Mouse (Mus musculus) retina, postnatal 7 days (tissue): Measurements from ENCODE around the gene Nova2.

Source experiments
- DNase-seq: peaks from one replicate; pipeline ENCODE4 v3.0.0-alpha.2; 2012; ENCODE audit warnings: low read depth, low spot score

Nova2 gene

DNA sequence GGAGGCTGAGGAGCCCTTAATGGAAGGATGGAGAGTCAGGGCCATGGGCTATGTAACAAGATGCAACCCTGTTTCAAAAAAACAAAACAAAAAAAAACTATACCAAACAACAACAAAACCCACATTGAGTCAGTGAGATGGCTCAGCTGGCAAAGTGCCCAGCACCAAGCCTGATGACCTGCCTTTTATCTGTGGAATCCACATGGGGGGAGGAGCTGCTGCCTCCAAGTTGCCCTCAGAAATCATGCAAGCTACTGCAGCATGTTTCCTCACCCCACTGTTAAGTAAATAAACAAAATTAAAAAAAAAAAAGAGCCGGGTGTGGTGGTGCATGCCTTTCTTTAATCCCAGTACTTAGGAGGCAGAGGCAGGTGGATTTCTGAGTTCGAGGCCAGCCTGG lies 60.8 kb downstream of the Nova2 start:
- no peak for DNase-seq

GRCm38 (mm10) chr7:18987100-18987499 lies 61.4 kb downstream of the Nova2 start, which contains the start of gene Nanos2:
Gene Nanos2 (plus strand): TSS chr7:18987400.
- DNase-seq: no peak

GRCm38 (mm10) chr7:18987747-18988146 lies 62.1 kb downstream of the Nova2 start:
- DNase-seq: no peak

DNA sequence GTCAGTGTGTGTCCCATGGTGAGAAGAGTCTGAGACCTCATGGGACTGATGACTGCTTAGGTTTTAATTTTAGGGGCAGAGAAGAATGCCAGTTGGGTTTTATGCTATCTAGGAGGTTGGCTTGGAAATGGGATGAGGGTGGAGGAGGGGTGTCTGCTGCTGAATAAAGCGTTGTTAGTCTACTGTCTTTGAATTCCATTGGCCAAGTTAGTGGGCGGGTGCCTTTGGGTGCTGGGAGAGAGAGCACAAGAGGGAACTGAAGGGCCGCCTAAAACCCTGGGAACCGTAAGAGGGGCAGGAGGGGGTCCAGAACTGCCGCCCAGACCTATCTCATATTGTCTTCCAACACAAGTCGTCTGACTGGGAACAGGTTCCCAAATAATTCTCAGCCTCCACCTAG lies 63.1 kb downstream of the Nova2 start:
- no peak for DNase-seq

- no peak for DNase-seq
Measured at GRCm38 (mm10) chr7:18989995-18990394, 64.3 kb downstream of the Nova2 start.

DNA sequence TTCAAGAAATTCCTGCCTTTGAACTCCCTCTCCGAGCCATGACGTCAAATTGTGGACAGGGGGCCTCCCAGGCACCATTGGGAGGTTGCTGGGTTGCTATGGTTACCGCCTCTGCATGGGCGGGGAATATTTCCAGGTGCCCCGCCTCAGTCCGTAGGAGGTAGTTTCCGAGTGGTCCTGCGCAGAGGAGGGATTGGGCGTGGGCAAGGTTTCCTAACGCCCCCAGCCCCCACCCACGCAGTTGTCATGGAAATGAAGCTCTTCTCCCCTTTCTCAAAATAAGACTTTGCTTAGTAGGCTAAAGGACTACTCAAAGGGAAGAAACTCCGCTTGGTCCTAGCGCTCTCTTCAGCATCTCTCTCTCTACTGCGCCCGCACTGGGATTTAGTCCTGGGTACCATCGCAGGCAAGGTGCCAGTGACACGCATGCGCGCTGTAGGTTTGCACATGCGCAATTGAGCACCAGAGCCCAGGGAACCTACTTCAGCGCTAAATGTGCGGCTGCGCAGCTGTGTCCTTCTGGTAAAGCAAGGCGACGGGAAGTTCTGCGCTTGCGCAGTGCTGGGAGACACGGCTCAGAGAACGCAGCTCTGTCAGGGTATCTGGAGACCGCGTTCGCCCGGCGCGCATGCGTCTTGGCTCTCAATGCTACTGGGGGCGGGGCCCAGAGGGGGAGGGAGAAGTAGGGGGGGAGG lies 65.1 kb downstream of the Nova2 start, which contains the start of gene Mypop:
Gene Mypop (plus strand): TSS at position 645 of the 695 bp plus-strand sequence.
- peak; percentile 100 for DNase-seq

GRCm38 (mm10) chr7:18991660-18992293 lies 66.1 kb downstream of the Nova2 start:
- no peak for DNase-seq

- no peak for DNase-seq
Measured at GRCm38 (mm10) chr7:18992294-18992675, 66.6 kb downstream of the Nova2 start.

GRCm38 (mm10) chr7:18993036-18993435 lies 67.3 kb downstream of the Nova2 start:
- DNase-seq: no peak

- DNase-seq: no peak
Measured at GRCm38 (mm10) chr7:18998835-18999234, 73.1 kb downstream of the Nova2 start.

GRCm38 (mm10) chr7:19000421-19000820 lies 74.7 kb downstream of the Nova2 start:
- DNase-seq: no peak

- no peak for DNase-seq
Measured at GRCm38 (mm10) chr7:19001066-19001806, 75.5 kb downstream of the Nova2 start.

GRCm38 (mm10) chr7:19001807-19002085 lies 76.1 kb downstream of the Nova2 start:
- no peak for DNase-seq

GRCm38 (mm10) chr7:19002115-19002514 lies 76.4 kb downstream of the Nova2 start:
- no peak for DNase-seq

GRCm38 (mm10) chr7:19002848-19003498 lies 77.3 kb downstream of the Nova2 start:
- DNase-seq: peak; percentile 80

- DNase-seq: peak; percentile 93
Measured at GRCm38 (mm10) chr7:19003902-19004630, 78.4 kb downstream of the Nova2 start, which contains the start of gene Irf2bp1. Gene Irf2bp1 (plus strand): TSS chr7:19004044.

DNA sequence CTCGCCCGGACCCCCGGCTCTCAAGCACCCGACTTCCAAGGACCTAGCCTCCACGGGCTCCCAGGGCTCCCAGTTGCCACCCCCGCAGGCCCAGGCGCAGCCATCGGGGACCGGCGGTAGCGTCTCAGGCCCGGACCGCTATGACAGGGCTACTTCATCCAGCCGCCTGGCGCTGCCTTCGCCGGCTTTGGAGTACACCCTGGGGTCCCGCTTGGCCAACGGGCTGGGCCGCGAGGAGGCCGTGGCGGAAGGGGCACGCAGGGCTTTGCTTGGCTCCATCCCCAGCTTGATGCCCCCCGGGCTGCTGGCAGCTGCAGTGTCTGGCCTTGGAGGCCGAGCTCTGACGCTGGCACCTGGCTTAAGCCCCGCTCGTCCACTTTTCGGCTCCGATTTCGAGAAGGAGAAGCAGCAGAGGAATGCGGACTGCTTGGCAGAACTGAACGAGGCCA lies 79.0 kb downstream of the Nova2 start:
- DNase-seq: no peak

DNA sequence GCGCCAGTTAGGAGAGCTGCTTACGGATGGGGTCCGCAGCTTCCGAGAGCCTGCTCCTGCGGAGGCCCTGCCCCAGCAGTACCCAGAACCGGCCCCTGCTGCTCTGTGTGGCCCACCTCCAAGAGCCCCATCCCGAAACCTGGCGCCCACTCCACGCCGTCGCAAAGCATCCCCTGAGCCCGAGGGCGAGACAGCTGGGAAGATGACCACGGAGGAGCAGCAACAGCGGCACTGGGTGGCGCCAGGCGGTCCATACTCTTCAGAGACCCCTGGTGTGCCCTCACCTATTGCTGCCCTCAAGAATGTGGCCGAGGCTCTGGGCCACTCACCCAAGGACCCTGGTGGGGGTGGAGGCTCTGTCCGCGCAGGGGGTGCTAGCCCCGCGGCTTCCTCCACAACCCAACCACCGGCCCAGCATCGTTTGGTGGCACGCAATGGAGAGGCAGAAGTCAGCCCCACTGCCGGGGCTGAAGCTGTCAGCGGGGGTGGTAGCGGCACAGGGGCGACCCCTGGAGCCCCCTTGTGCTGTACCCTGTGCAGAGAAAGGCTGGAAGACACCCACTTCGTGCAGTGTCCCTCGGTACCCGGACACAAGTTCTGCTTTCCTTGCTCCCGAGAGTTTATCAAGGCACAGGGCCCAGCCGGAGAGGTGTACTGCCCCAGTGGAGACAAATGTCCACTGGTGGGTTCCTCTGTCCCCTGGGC lies 79.9 kb downstream of the Nova2 start:
- no peak for DNase-seq

DNA sequence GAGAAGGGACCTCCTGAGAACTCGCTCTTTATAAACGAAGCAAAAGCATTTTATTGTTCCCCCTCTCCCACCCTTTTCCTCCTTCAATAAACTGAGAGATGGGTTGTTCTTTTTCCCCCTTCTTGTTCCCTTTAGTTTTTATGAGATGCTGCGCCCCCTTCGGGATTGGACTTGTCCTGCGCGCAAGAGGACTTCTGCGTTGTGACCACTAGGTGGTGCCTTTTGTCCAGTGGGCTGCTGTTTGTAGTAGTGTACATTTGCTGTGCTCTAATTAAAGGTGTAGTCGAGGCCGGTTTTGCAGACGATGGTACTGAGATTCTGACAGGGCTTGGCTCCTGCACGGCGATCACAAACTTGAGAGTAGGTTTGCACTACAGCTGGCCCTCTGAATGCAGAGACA lies 80.8 kb downstream of the Nova2 start:
- peak; percentile 77 for DNase-seq

DNA sequence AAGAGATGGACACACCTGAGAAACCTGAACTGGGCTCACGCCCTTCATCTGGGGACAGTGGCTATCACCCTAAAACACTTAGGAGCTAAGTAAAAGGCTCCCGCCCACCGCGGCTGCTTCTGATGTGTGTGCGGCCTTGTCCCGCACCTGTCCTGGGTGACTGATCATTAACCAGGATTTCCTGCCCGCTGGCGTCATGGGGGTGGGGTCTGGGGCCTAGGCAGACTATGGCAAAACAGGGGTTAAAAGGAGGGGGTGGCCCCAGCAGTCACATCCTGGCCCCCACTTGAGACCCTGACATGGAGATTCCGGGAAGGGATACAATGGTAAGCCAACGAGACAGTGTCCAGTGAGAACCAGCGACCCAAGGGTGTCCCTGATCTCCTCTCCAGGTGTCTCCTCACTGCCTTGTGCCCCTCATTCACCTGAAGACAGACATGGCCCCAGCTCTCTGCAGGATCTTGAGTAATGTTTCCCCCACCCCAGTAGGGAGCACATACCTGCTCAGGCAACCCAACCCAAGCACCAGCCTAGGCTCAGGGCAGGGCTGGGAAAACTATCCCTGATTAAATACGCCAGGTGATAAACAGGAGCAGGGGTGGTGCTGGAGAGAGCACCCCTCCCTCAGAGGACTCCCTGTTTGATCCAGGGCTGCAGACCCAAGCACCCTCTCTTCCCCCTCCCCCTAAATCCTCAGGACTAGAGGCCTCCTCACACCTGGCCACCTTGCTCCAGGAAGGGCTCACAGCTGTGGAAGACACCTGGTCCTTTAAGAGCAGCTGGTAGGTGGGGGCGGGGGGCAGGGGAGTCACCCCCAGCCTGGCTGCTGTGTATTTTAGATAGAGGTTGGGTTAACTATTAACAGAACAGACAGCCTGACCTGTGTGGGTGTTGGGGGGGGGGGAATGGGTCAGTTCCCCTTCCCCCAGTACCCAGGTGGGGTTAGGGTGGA lies 81.6 kb downstream of the Nova2 start:
- no peak for DNase-seq
